Mouse (Mus musculus): ENCODE results near the gene Arhgap23.

GRCm38 (mm10) chr11:97531381-97532260 lies 116.3 kb downstream of the Arhgap23 start:
- TF ChIP-seq CTCF (IDR thresholded peaks at IDR 0.05; ENCODE audit: extremely low read depth, insufficient read length, insufficient replicate concordance, low read depth, low read length) = peak; percentile 84
- no peak for TF ChIP-seq POLR2A (IDR thresholded peaks at IDR 0.05; ENCODE audit: low read depth, low read length)
